Mouse (Mus musculus): ENCODE results near the gene Atf6.

Atf6 gene

DNA sequence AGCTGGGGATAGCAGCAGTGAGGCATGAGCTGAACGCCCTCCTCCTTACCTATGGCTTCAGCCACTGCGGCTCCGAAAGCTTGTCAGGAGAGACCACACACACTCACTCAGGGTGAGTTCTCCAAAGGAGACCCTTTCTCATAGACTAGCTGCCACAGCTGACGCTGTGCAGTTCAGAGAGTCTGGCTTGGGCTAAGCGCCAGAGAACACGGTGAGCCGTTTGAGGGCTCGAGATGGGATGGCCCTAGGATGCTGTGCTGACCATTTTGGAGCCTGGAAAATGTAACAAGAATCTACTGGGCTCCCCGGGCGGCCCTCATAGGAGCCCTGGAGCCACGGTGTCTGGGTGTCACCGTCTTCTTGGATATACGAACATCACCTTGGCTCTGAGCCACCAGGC is 208.3 kb downstream of the Atf6 start:
- DNase-seq (ENCODE audit: low read depth, low spot score): no peak

DNA sequence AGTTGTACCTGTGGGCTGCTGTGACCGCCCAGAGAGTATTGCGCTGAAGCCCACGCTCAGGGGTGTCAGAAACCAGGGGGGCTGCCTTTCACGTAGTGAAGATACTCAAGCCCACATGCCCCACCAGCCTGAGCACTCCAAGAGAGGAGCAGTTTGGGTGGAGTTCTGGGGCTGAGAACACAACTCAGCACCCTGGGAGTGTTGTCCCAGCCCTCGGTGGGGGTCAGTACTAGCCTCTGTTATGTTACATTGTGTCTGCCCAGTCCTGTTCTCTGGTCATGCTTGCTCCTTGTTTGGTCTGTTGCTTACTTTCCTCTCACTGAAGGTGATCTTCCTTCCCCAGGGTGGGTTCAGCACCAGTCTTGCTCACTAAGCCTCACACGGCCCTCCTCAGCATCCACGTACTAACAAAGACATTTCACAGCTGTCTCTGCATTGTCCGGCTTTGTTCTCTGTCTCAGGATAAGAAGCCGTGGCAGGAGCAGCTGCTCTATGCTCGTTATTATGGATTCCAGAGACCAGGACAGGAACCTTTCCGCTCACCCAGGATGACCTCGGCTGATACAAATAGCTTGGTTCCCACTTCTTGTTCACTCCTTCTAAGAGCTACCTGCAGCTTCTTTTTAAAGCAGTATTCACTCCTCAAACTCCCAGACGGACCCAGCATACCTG is 209.8 kb downstream of the Atf6 start:
- DNase-seq (ENCODE audit: low read depth, low spot score): no peak

- DNase-seq (ENCODE audit: low read depth, low spot score): no peak
Measured at GRCm38 (mm10) chr1:170657228-170657521, 210.4 kb downstream of the Atf6 start.

DNA sequence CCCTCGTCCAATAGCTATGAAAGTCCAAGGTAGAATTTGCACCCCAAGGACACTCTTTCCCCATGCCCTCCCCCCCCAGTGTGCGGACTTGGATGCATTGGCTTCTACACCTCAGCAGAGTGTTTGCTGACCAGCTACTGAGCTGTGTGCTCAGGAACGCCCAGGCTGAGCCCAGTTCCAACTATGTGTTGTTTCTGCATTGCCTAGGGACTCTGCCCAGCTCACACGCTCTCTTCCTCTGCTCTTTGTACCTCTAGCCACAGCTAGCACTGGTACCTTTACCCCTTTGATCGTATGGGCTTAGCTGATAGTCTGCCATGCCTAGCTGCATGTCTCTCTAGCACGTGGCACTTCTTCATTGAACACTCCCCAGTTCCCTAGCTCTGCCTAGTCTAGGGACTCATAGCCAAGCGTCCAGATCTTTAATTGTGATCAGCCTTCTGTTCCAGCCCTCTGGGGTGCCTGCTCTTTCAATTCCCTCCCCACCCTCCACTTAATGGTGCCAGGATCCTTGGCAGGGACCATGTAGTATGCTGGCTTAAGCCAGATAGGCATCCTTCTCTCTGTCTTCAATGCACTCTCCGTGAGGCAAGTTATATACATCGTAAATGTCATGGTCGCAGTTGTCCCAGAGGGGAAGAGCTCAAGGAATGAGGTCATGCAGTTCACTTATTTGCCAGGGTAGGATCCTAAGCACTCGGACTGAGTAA is 210.9 kb downstream of the Atf6 start:
- no peak for DNase-seq (ENCODE audit: low read depth, low spot score)

DNA sequence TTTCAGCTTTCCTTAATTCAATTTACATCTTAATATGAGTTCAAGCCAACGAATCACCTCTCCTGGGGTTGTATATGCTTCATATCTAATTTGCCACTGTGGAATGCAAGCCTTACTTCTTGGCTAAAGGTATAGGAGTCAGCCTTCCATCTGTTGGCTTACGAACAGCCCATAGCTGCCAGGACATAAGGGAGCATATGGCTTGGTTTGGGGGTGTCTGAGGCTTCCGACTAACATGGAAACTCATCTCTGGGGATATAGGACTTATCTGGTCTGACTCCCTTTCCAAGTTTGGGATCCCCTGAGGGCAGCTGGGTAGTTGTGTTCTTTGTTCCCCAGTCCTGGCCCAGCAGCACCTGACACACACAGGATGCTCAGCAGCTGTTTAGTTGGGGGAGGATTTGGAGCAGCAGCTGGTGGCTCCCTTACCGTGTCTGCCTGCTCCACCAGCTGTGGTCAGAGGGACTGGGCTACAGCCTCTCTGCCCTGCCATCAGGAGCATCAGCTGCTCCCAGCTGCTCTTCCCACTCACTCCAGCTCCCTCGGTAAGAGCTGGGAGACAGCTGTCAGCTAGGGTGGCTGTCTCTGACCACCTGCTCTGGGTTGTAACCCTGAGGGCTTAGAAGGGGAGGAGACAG is 212.2 kb downstream of the Atf6 start:
- DNase-seq (ENCODE audit: low read depth, low spot score): no peak
